Mouse (Mus musculus): ENCODE data around the gene Acss1. TPM values are rescaled to one million over a fixed set of nuclear protein-coding genes. Genes with fewer than 3 reads are reported as not detected.

The Acss1 gene
- polyA plus RNA-seq, 1 experiment from 2014 or later: 26.8 TPM

- no peaks in the 10 kb centered on the region for H3K9me3 ChIP-seq
- H3K9ac ChIP-seq (replicated peaks): no peak overlapping the region
- H3K27me3 ChIP-seq: peaks cover 19% of the 10 kb centered on the region
- H3K36me3 ChIP-seq: no peaks in the 10 kb centered on the region
- H3K4me1 ChIP-seq: peaks cover 27% of the 10 kb centered on the region
- H3K4me3 ChIP-seq: no peak overlapping the region
- 63% methylated on average over 5 of the region's 5 CpGs for WGBS
- ATAC-seq (ENCODE audit: low FRiP score, low read depth): no peak
- no peak overlapping the region for H3K27ac ChIP-seq (replicated peaks)
- peak overlapping the region; percentile 6; the same call in 1 of the 2 replicates for H3K4me2 ChIP-seq (replicated peaks)
Observed at GRCm38 (mm10) chr2:150664152-150664920, 4.0 kb downstream of the Acss1 start.

GRCm38 (mm10) chr2:150663255-150663654 lies 5.0 kb downstream of the Acss1 start:
- WGBS: 81% methylated on average over 9 of the region's 9 CpGs
- 0 out of 2 replicates have a peak, but pooled peaks cover 6% of the 10 kb centered on the region for H3K36me3 ChIP-seq
- peaks cover 8% of the 10 kb centered on the region for H3K27me3 ChIP-seq
- peaks cover 23% of the 10 kb centered on the region for H3K4me1 ChIP-seq
- H3K4me2 ChIP-seq (replicated peaks): no peak overlapping the region
- H3K9ac ChIP-seq (replicated peaks): no peak overlapping the region
- H3K4me3 ChIP-seq: no peak overlapping the region
- H3K9me3 ChIP-seq: no peaks in the 10 kb centered on the region
- H3K27ac ChIP-seq (replicated peaks): no peak overlapping the region
- no peak for ATAC-seq (ENCODE audit: low FRiP score, low read depth)

- Histone ChIP-seq H3K4me2 (replicated peaks) (no peak overlapping the region), H3K36me3 (0 out of 2 replicates have a peak, but pooled peaks cover 6% of the 10 kb centered on the region), H3K9ac (replicated peaks) (no peak overlapping the region), H3K27ac (replicated peaks) (no peak overlapping the region), H3K27me3 (peaks cover 4% of the 10 kb centered on the region; the same call in 1 of the 2 replicates), H3K9me3 (no peaks in the 10 kb centered on the region), H3K4me3 (no peak overlapping the region), H3K4me1 (peaks cover 25% of the 10 kb centered on the region)
- ATAC-seq (ENCODE audit: low FRiP score, low read depth): no peak
- WGBS: 85% methylated on average over 2 of the region's 2 CpGs
Observed at GRCm38 (mm10) chr2:150662007-150662406, 6.3 kb downstream of the Acss1 start.

GRCm38 (mm10) chr2:150660668-150661451 lies 7.4 kb downstream of the Acss1 start:
- ATAC-seq (ENCODE audit: low FRiP score, low read depth): no peak
- Histone ChIP-seq H3K4me1 (peaks cover 24% of the 10 kb centered on the region), H3K4me2 (replicated peaks) (no peak overlapping the region), H3K9ac (replicated peaks) (no peak overlapping the region), H3K36me3 (0 out of 2 replicates have a peak, but pooled peaks cover 6% of the 10 kb centered on the region), H3K27ac (replicated peaks) (no peak overlapping the region), H3K9me3 (no peaks in the 10 kb centered on the region), H3K4me3 (no peak overlapping the region), H3K27me3 (no peaks in the 10 kb centered on the region)
- WGBS: 89% methylated on average over 5 of the region's 5 CpGs

- WGBS: 73% methylated on average over 4 of the region's 4 CpGs
- no peak overlapping the region for H3K4me2 ChIP-seq (replicated peaks)
- H3K4me3 ChIP-seq: no peak overlapping the region
- no peak overlapping the region for H3K9ac ChIP-seq (replicated peaks)
- no peaks in the 10 kb centered on the region for H3K27me3 ChIP-seq
- no peak for ATAC-seq (ENCODE audit: low FRiP score, low read depth)
- no peak overlapping the region for H3K27ac ChIP-seq (replicated peaks)
- no peaks in the 10 kb centered on the region for H3K9me3 ChIP-seq
- H3K36me3 ChIP-seq: peaks cover 6% of the 10 kb centered on the region; the same call in 1 of the 2 replicates
- H3K4me1 ChIP-seq: peaks cover 16% of the 10 kb centered on the region
Observed at GRCm38 (mm10) chr2:150660049-150660448, 8.3 kb downstream of the Acss1 start.

- WGBS: 38% methylated on average over 8 of the region's 8 CpGs
- Histone ChIP-seq H3K4me2 (replicated peaks) (no peak overlapping the region), H3K27ac (replicated peaks) (peak overlapping the region; percentile 75), H3K4me3 (no peak overlapping the region), H3K27me3 (no peaks in the 10 kb centered on the region), H3K36me3 (peaks cover 6% of the 10 kb centered on the region; the same call in 1 of the 2 replicates), H3K9me3 (no peaks in the 10 kb centered on the region), H3K4me1 (peaks cover 14% of the 10 kb centered on the region; the same call in 1 of the 2 replicates), H3K9ac (replicated peaks) (no peak overlapping the region)
- ATAC-seq (ENCODE audit: low FRiP score, low read depth): peak; percentile 92
Observed at GRCm38 (mm10) chr2:150656975-150657768, 11.1 kb downstream of the Acss1 start.

GRCm38 (mm10) chr2:150656112-150656511 lies 12.2 kb downstream of the Acss1 start:
- Histone ChIP-seq H3K9ac (replicated peaks) (no peak overlapping the region), H3K9me3 (no peaks in the 10 kb centered on the region), H3K36me3 (peaks cover 6% of the 10 kb centered on the region; the same call in 1 of the 2 replicates), H3K27me3 (no peaks in the 10 kb centered on the region), H3K4me1 (peaks cover 19% of the 10 kb centered on the region), H3K27ac (replicated peaks) (peak overlapping the region; percentile 75), H3K4me2 (replicated peaks) (no peak overlapping the region), H3K4me3 (no peak overlapping the region)
- WGBS: 97% methylated on average over 3 of the region's 3 CpGs
- no peak for ATAC-seq (ENCODE audit: low FRiP score, low read depth)

- no peak overlapping the region for H3K27ac ChIP-seq (replicated peaks)
- no peaks in the 10 kb centered on the region for H3K9me3 ChIP-seq
- H3K27me3 ChIP-seq: no peaks in the 10 kb centered on the region
- no peak for ATAC-seq (ENCODE audit: low FRiP score, low read depth)
- peaks cover 28% of the 10 kb centered on the region for H3K4me1 ChIP-seq
- no peak overlapping the region for H3K9ac ChIP-seq (replicated peaks)
- no peak overlapping the region for H3K4me3 ChIP-seq
- H3K4me2 ChIP-seq (replicated peaks): no peak overlapping the region
- H3K36me3 ChIP-seq: peaks cover 6% of the 10 kb centered on the region; the same call in 1 of the 2 replicates
- WGBS: 83% methylated on average over 6 of the region's 6 CpGs
Observed at GRCm38 (mm10) chr2:150655290-150655689, 13.0 kb downstream of the Acss1 start.

- H3K4me2 ChIP-seq (replicated peaks): no peak overlapping the region
- no peak for ATAC-seq (ENCODE audit: low FRiP score, low read depth)
- H3K4me1 ChIP-seq: peaks cover 32% of the 10 kb centered on the region
- 91% methylated on average over 2 of the region's 2 CpGs for WGBS
- H3K4me3 ChIP-seq: no peak overlapping the region
- H3K27me3 ChIP-seq: no peaks in the 10 kb centered on the region
- H3K36me3 ChIP-seq: peaks cover 6% of the 10 kb centered on the region; the same call in 1 of the 2 replicates
- no peaks in the 10 kb centered on the region for H3K9me3 ChIP-seq
- no peak overlapping the region for H3K27ac ChIP-seq (replicated peaks)
- no peak overlapping the region for H3K9ac ChIP-seq (replicated peaks)
Observed at GRCm38 (mm10) chr2:150654814-150655213, 13.5 kb downstream of the Acss1 start.

GRCm38 (mm10) chr2:150651366-150651765 lies 16.9 kb downstream of the Acss1 start:
- Histone ChIP-seq H3K36me3 (no peaks in the 10 kb centered on the region; the same call in 1 of the 2 replicates), H3K4me2 (replicated peaks) (no peak overlapping the region), H3K27ac (replicated peaks) (peak overlapping the region; percentile 65), H3K9me3 (no peaks in the 10 kb centered on the region), H3K9ac (replicated peaks) (no peak overlapping the region), H3K4me1 (peaks cover 35% of the 10 kb centered on the region), H3K4me3 (no peak overlapping the region), H3K27me3 (no peaks in the 10 kb centered on the region)
- no peak for ATAC-seq (ENCODE audit: low FRiP score, low read depth)
- WGBS: 70% methylated on average over 9 of the region's 9 CpGs

GRCm38 (mm10) chr2:150650511-150651074 lies 17.7 kb downstream of the Acss1 start:
- Histone ChIP-seq H3K9me3 (no peaks in the 10 kb centered on the region), H3K9ac (replicated peaks) (no peak overlapping the region), H3K4me2 (replicated peaks) (0 out of 2 replicates have a peak overlapping the region, but pooled peaks have one; percentile 7), H3K4me1 (peaks cover 37% of the 10 kb centered on the region), H3K36me3 (no peaks in the 10 kb centered on the region; the same call in 1 of the 2 replicates), H3K4me3 (no peak overlapping the region), H3K27ac (replicated peaks) (peak overlapping the region; percentile 65), H3K27me3 (no peaks in the 10 kb centered on the region)
- 12% methylated on average over 7 of the region's 7 CpGs for WGBS
- peak; percentile 44; the same call in 1 of the 2 replicates for ATAC-seq (ENCODE audit: low FRiP score, low read depth)
